Mouse (Mus musculus) lung, embryonic 15.5 days (tissue): ENCODE results near the gene Mei4. TPM values are rescaled to one million over a fixed set of nuclear protein-coding genes. Genes with fewer than 3 reads are reported as not detected.

Source experiments
- ATAC-seq: fragments of 200-750 bp; cut with Nextera tagmentation; 2 replicates; pipeline ENCODE4 v1.8.0; 2017; ENCODE audit warnings: moderate number of reproducible peaks, borderline replicate concordance; ENCODE audit not compliant: low FRiP score, low TSS enrichment; ENCODE audit errors: extremely low read depth
- H3K27ac ChIP-seq: fragments of 300-500 bp; sonication (generic); 2 replicates; pipeline ENCODE4 v1.5.1; 2015; ENCODE audit warnings: moderate library complexity, mild to moderate bottlenecking, inconsistent platforms
- H3K27me3 ChIP-seq: fragments of 300-500 bp; sonication (generic); 2 replicates; pipeline ENCODE4 v1.6.1; 2015; ENCODE audit warnings: inconsistent platforms
- H3K36me3 ChIP-seq: fragments of 300-500 bp; sonication (generic); 2 replicates; pipeline ENCODE4 v1.6.1; 2015; ENCODE audit warnings: inconsistent platforms
- H3K4me1 ChIP-seq: fragments of 300-500 bp; sonication (generic); 2 replicates; pipeline ENCODE4 v1.6.1; 2015; ENCODE audit warnings: inconsistent platforms
- H3K4me2 ChIP-seq: fragments of 300-500 bp; sonication (generic); 2 replicates; pipeline ENCODE4 v1.6.1; 2015; ENCODE audit warnings: inconsistent platforms, mild to moderate bottlenecking, moderate library complexity
- H3K4me3 ChIP-seq: fragments of 300-500 bp; sonication (generic); 2 replicates; pipeline ENCODE4 v1.5.1; 2015; ENCODE audit warnings: mild to moderate bottlenecking, inconsistent platforms
- H3K9ac ChIP-seq: fragments of 300-500 bp; sonication (generic); 2 replicates; pipeline ENCODE4 v1.6.1; 2015; ENCODE audit warnings: inconsistent platforms
- H3K9me3 ChIP-seq: fragments of 300-500 bp; sonication (generic); 2 replicates; pipeline ENCODE4 v1.6.1; 2016; ENCODE audit warnings: inconsistent platforms
- WGBS: fragments of 180-500 bp; shearing (Covaris S2); methylation state at CpG from one replicate; pipeline ENCODE4 v1.1.7; 2015; 5-methylcytosine and 5-hydroxymethylcytosine counted together
- polyA plus RNA-seq: library from polyadenylated mRNA; unstranded; fragments of >200 nt; fragmentation: Nextera tagmentation; extraction: Ambion mirVana; gene quantifications from 2 replicates; pipeline ENCODE4 v1.2.1, GENCODE M21; 2015

Gene Mei4
- polyA plus RNA-seq, 1 experiment from 2014 or later = 1.1 TPM

- no peaks in the 10 kb centered on the region for H3K9me3 ChIP-seq
- H3K27me3 ChIP-seq = no peaks in the 10 kb centered on the region
- ATAC-seq = no peak
- no peak overlapping the region for H3K27ac ChIP-seq
- 66% methylated on average over 2 of the region's 2 CpGs for WGBS
- no peaks in the 10 kb centered on the region for H3K36me3 ChIP-seq
- no peaks in the 10 kb centered on the region for H3K4me1 ChIP-seq
- H3K9ac ChIP-seq = no peak overlapping the region
- no peak overlapping the region for H3K4me2 ChIP-seq
- H3K4me3 ChIP-seq = no peak overlapping the region
Measured at GRCm38 (mm10) chr9:81957842-81958241, 94.4 kb downstream of the Mei4 start.

GRCm38 (mm10) chr9:81966765-81967164 is 103.3 kb downstream of the Mei4 start:
- no peak for ATAC-seq
- no peak overlapping the region for H3K4me3 ChIP-seq
- no peaks in the 10 kb centered on the region for H3K9me3 ChIP-seq
- 85% methylated on average over 1 of the region's 1 CpGs for WGBS
- no peaks in the 10 kb centered on the region for H3K4me1 ChIP-seq
- H3K27ac ChIP-seq = no peak overlapping the region
- H3K9ac ChIP-seq = no peak overlapping the region
- no peak overlapping the region for H3K4me2 ChIP-seq
- no peaks in the 10 kb centered on the region for H3K27me3 ChIP-seq
- no peaks in the 10 kb centered on the region for H3K36me3 ChIP-seq

GRCm38 (mm10) chr9:81968935-81969334 is 105.5 kb downstream of the Mei4 start:
- H3K4me1 ChIP-seq = no peaks in the 10 kb centered on the region
- H3K9ac ChIP-seq = no peak overlapping the region
- H3K4me3 ChIP-seq = no peak overlapping the region
- no peak overlapping the region for H3K27ac ChIP-seq
- no peaks in the 10 kb centered on the region for H3K36me3 ChIP-seq
- no peak overlapping the region for H3K4me2 ChIP-seq
- H3K27me3 ChIP-seq = no peaks in the 10 kb centered on the region
- WGBS = 47% methylated on average over 2 of the region's 2 CpGs
- no peaks in the 10 kb centered on the region for H3K9me3 ChIP-seq
- ATAC-seq = no peak

GRCm38 (mm10) chr9:81982461-81982860 is 119.0 kb downstream of the Mei4 start:
- Histone ChIP-seq H3K36me3 (no peaks in the 10 kb centered on the region), H3K9ac (no peak overlapping the region), H3K27me3 (no peaks in the 10 kb centered on the region), H3K4me3 (no peak overlapping the region), H3K4me1 (no peaks in the 10 kb centered on the region), H3K4me2 (no peak overlapping the region), H3K27ac (no peak overlapping the region), H3K9me3 (no peaks in the 10 kb centered on the region)
- WGBS = 87% methylated on average over 3 of the region's 3 CpGs
- ATAC-seq = no peak

GRCm38 (mm10) chr9:82012991-82013390 is 149.5 kb downstream of the Mei4 start:
- H3K27me3 ChIP-seq = no peaks in the 10 kb centered on the region
- 72% methylated on average over 3 of the region's 3 CpGs for WGBS
- H3K9me3 ChIP-seq = no peaks in the 10 kb centered on the region
- H3K4me3 ChIP-seq = no peak overlapping the region
- no peak for ATAC-seq
- H3K4me1 ChIP-seq = no peaks in the 10 kb centered on the region
- H3K36me3 ChIP-seq = no peaks in the 10 kb centered on the region
- H3K4me2 ChIP-seq = no peak overlapping the region
- H3K9ac ChIP-seq = no peak overlapping the region
- no peak overlapping the region for H3K27ac ChIP-seq

DNA sequence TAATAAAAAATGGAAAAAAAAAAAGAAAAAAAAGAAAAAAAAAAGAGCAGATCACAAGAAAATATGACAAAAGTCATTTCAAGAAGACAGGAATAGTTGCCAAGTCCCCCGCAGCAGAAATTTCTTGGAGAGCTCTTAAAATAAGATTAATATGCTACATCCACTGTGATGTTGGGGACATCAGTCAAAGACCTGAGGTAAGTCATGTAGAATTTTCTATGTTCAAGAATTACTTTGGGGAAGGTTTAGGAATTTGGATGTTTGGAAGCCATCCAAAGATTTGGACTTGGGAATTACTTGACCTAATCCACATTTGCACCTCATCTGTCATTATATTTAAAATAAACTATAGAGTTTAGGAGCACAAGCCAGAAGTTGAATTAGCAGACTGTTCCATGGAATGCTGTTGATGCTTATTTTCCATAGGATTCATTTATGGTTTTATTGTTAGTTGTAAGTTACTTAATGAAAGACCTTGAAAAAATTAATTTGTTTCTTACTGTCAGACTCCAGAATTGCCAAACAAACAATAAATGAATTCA is 179.1 kb downstream of the Mei4 start:
- no peak overlapping the region for H3K27ac ChIP-seq
- H3K36me3 ChIP-seq = no peaks in the 10 kb centered on the region
- ATAC-seq = peak; percentile 69; the same call in 1 of the 2 replicates
- no peak overlapping the region for H3K4me3 ChIP-seq
- WGBS = 44% methylated on average over 1 of the region's 1 CpGs
- H3K9me3 ChIP-seq = no peaks in the 10 kb centered on the region
- H3K4me2 ChIP-seq = no peak overlapping the region
- 0 out of 2 replicates have a peak, but pooled peaks cover 6% of the 10 kb centered on the region for H3K4me1 ChIP-seq
- no peaks in the 10 kb centered on the region for H3K27me3 ChIP-seq
- H3K9ac ChIP-seq = no peak overlapping the region

DNA sequence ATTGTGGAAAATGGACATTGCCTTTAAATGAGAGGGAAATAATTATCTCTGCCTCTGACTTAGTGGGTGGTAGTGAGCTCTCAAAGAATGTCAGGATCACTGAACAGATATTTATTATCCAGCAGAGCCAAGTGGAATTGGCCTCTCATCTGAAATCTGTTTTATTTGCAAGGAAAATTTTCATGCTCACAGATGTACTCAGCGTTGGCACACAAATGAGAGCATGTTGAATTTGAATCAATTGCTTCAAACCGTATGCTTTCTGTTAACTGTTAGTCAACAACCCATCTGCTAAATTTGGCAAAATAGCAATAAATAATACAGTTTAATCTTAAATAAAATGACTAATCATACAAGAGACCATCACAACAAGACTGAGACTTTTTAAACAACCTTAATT is 181.0 kb downstream of the Mei4 start:
- Histone ChIP-seq H3K27me3 (no peaks in the 10 kb centered on the region), H3K36me3 (no peaks in the 10 kb centered on the region), H3K9me3 (no peaks in the 10 kb centered on the region), H3K27ac (no peak overlapping the region), H3K9ac (no peak overlapping the region), H3K4me3 (no peak overlapping the region), H3K4me2 (no peak overlapping the region), H3K4me1 (0 out of 2 replicates have a peak, but pooled peaks cover 6% of the 10 kb centered on the region)
- WGBS = 36% methylated on average over 2 of the region's 2 CpGs
- peak; percentile 35; the same call in 1 of the 2 replicates for ATAC-seq

DNA sequence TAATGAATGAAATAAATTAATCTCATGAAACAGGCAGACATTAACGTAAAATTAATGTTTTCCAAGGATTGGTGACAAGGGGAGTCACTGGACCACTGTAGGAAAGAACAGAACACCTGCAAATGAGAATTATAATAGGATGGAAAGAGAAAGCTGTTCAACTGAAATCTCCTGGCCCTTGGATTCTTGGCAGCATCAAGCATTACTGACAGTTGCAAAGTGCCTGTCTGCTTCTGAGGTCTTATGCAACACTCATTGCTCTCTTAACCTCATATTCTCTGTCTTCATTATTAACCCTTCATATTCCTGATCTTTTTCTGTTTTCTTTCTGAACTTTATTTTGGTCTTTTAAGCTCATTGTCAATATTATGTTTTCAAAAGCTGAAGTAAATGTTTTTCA is 210.4 kb downstream of the Mei4 start:
- Histone ChIP-seq H3K36me3 (no peaks in the 10 kb centered on the region), H3K27ac (no peak overlapping the region), H3K9ac (no peak overlapping the region), H3K27me3 (no peaks in the 10 kb centered on the region), H3K9me3 (no peaks in the 10 kb centered on the region), H3K4me3 (no peak overlapping the region), H3K4me1 (no peaks in the 10 kb centered on the region), H3K4me2 (no peak overlapping the region)
- WGBS = 63% methylated on average over 1 of the region's 1 CpGs
- ATAC-seq = no peak; the same call in 1 of the 2 replicates

DNA sequence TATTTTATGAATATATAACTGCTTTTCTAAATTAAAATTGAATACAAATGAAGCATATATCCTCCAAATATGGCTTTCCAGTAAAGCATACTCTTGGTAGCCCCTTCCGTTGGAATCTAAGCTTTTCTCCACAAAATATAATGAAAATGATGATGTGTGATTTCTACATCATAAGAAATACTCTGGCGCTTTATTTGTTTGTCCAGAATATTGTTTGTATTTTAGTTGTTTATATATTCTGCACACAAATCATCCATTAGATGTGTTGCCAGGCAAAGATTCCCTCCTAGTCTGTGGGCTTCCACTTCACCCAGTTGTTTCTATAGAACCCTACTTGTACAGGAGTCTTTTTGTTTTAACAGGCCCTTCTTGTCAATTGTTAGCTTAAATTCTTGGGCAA is 211.8 kb downstream of the Mei4 start:
- H3K4me1 ChIP-seq = no peaks in the 10 kb centered on the region
- H3K27ac ChIP-seq = no peak overlapping the region
- no peak overlapping the region for H3K9ac ChIP-seq
- H3K36me3 ChIP-seq = no peaks in the 10 kb centered on the region
- H3K27me3 ChIP-seq = no peaks in the 10 kb centered on the region
- WGBS = 53% methylated on average over 2 of the region's 2 CpGs
- peak; percentile 64; the same call in 1 of the 2 replicates for ATAC-seq
- no peak overlapping the region for H3K4me2 ChIP-seq
- no peak overlapping the region for H3K4me3 ChIP-seq
- no peaks in the 10 kb centered on the region for H3K9me3 ChIP-seq

DNA sequence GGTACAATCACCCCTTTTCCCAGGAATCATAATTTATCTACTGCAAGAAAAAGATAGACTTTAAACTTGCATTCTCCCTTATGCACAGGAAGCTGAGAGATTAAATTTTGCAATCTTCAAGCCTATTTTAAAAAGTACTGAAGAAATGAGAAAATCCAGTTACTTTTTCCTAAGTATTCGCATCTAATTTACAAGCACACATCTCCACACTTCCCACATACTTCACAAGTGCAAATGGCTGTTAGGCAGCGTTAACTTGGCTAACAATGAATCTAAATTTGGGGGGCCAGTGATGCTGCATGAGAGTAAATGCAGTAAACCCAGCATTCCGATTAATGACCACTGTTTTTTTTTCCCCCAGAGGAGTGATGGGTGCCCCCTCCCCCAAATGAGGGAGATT is 232.9 kb downstream of the Mei4 start:
- Histone ChIP-seq H3K27ac (no peak overlapping the region), H3K4me1 (no peaks in the 10 kb centered on the region), H3K36me3 (no peaks in the 10 kb centered on the region), H3K27me3 (no peaks in the 10 kb centered on the region), H3K4me2 (no peak overlapping the region), H3K9ac (no peak overlapping the region), H3K9me3 (no peaks in the 10 kb centered on the region), H3K4me3 (no peak overlapping the region)
- ATAC-seq = no peak
- 72% methylated on average over 3 of the region's 3 CpGs for WGBS

DNA sequence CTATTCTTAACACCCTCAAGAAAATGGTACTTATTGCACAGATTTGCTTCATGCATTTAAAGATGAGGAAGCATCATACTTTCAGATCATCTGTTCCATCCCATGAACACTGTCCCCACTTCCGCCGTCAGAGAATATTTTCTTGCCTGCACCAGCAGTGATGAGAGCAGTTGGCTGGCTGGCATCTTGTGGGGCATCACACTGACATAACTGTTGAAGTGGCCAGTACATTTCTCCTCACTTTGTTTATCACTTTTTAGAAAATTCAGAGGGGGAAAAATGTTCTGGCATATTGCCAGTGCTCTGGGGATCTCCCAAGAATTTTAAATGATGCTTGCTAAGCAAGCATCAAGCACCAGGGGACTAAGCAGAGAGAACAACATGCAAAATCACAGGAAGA is 251.4 kb downstream of the Mei4 start:
- WGBS = 60% methylated on average over 2 of the region's 2 CpGs
- ATAC-seq = no peak
- Histone ChIP-seq H3K4me2 (no peak overlapping the region), H3K27ac (no peak overlapping the region), H3K36me3 (no peaks in the 10 kb centered on the region), H3K4me1 (no peaks in the 10 kb centered on the region), H3K27me3 (no peaks in the 10 kb centered on the region), H3K9ac (no peak overlapping the region), H3K9me3 (no peaks in the 10 kb centered on the region), H3K4me3 (no peak overlapping the region)

GRCm38 (mm10) chr9:82136119-82136518 is 272.6 kb downstream of the Mei4 start:
- H3K9me3 ChIP-seq = no peaks in the 10 kb centered on the region
- no peak for ATAC-seq
- H3K4me2 ChIP-seq = no peak overlapping the region
- H3K9ac ChIP-seq = no peak overlapping the region
- no peak overlapping the region for H3K4me3 ChIP-seq
- no peaks in the 10 kb centered on the region for H3K36me3 ChIP-seq
- no peaks in the 10 kb centered on the region for H3K4me1 ChIP-seq
- H3K27me3 ChIP-seq = no peaks in the 10 kb centered on the region
- H3K27ac ChIP-seq = no peak overlapping the region

GRCm38 (mm10) chr9:82160143-82160542 is 296.7 kb downstream of the Mei4 start:
- H3K27ac ChIP-seq = no peak overlapping the region
- no peak for ATAC-seq
- 38% methylated on average over 9 of the region's 9 CpGs for WGBS
- no peaks in the 10 kb centered on the region for H3K4me1 ChIP-seq
- no peak overlapping the region; the same call in 1 of the 2 replicates for H3K4me2 ChIP-seq
- H3K36me3 ChIP-seq = no peaks in the 10 kb centered on the region
- H3K9me3 ChIP-seq = no peaks in the 10 kb centered on the region
- H3K27me3 ChIP-seq = no peaks in the 10 kb centered on the region
- H3K9ac ChIP-seq = no peak overlapping the region
- no peak overlapping the region for H3K4me3 ChIP-seq
